Mouse (Mus musculus) CD8-positive naive resting alpha-beta T cell, adult 2 months (primary cell): ENCODE measurements around the gene Prmt9.

Experiments
- DNase-seq, 2 experiments: peaks; one replicate each; pipeline ENCODE4 v3.0.0; 2022; ENCODE audit warnings: low read depth in 2 of 2, low spot score in 2 of 2

Prmt9 gene

GRCm38 (mm10) chr8:77534358-77534992 lies 14.7 kb upstream of the Prmt9 start:
- DNase-seq: no peak

DNA sequence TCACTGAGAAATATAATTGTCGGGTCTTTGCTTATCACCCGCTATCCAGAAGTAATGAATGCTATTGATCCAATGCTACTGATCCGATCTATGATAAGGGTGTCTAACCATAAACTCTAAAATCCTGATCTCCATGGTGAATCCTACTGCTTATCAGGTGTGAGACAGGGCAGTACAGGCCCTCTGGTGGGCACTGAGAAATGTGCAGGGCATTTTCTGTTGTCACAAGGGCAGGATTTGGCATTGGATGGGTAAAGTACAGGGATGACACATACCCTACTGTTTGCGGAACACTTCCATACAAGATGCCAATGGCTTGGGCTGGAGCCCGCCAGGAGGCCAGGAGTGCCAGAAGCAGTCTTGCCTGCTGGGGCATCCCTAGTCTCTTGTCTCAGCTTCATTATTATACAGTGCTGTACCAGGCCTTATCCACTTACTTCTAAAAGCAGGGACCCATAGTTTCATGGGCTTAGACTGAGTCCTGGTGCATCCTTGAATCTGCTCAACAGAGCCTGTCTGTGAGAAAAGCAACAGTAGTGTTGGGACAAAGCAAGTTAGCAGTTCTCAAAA lies 14.1 kb upstream of the Prmt9 start:
- DNase-seq: peak; percentile 29 to 44

- DNase-seq: no peak
Observed at GRCm38 (mm10) chr8:77536821-77537220, 12.4 kb upstream of the Prmt9 start.

DNA sequence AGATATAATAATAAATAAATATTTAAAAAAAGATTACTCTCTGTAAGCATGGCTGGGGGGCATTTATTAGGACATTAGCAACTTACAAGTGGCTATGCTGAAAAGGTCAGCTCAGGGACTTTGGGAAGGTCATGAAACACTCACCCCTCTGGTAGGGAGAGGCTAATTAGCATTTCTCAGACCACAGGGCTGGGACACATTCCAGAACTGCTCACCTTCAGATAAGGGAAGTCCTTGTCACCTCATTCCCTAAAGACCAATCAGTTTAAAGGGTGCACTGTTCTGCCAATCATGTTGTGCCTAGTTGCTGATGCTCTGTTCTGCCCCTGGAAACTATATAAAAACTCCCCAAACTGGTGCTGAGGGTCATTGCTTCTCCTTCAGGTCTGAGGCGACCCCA lies 10.9 kb upstream of the Prmt9 start:
- DNase-seq: no peak

GRCm38 (mm10) chr8:77543152-77543777 lies 5.9 kb upstream of the Prmt9 start:
- DNase-seq: no peak

DNA sequence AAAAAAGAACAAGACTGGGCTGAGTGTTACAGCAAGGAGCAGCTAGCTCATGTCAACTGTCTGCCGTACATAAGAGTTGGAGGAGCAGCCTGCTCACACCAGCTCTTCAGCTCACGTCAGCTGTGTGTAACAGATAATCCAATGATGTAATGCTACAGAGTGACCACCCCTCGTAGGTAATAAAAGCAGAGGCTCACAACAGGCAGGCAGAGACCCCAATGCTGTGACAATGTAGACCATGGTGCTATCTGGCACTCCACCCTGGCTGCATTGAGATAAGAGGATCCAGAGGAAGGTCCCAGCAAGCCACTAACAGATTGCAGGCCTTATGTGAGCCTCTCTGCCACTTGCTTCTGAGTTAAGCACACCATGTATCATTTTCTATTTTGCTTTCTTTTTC lies 4.8 kb upstream of the Prmt9 start:
- DNase-seq: no peak

DNA sequence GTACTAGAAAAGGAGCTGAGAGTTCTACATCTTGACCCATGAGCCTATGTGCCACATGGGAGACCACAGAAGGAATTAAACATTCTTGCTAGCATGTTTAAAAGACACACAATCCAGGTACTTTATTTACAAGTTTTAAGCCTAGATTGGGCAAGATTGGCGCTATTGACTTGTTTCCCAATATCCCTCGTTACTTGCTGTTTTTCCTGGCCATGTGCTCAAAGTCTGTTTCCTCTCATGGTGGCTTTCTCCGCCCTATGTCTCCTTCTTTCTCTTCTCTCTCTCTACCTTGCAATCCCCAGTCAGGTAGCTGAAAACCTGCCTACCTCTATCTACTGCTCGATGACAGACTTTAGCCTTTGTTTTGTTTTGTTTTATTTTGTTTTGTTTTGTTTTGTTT lies 3.6 kb upstream of the Prmt9 start:
- DNase-seq: no peak

GRCm38 (mm10) chr8:77549881-77550580 lies 834 bp downstream of the Prmt9 start:
- DNase-seq: peak in 1 of 2 experiments; percentile 16

DNA sequence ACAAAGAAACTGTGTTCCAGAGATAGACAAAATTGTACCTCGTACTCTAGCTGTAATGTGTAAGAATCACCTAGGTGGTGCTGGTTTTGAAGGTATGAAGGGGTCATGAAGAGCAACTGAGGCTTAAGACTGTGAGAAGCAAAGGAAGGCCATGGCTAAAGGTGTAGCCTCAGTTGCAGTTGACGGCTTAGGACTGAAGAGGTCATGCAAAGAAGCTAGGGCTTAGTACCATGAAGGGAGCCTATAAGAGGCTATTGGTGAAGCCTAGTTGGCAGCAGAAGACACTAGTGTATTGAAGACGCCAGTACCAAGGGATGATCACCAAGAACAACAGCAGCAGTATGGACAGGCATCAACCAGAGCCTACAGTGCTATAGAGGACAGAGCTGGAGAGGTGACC lies 3.3 kb downstream of the Prmt9 start:
- no peak for DNase-seq

DNA sequence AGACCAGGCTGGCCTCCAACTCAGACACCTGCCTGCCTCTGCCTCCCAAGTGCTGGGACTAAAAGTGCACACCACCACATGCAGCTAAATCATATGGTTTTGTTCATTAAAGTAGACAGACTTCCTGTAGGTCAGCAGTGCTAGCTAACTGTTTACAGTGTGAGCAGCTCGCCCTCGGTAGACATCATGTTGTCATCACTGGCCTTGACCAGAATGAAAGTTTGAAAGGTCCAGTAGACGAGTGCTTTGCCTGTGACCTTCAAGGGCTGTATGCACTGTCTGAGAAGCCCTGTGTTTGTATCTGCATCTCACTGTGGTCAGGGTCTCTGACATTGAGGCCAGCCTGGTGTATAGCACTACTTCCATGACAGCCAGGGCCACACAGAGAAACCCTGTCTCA lies 12.2 kb downstream of the Prmt9 start:
- no peak for DNase-seq

DNA sequence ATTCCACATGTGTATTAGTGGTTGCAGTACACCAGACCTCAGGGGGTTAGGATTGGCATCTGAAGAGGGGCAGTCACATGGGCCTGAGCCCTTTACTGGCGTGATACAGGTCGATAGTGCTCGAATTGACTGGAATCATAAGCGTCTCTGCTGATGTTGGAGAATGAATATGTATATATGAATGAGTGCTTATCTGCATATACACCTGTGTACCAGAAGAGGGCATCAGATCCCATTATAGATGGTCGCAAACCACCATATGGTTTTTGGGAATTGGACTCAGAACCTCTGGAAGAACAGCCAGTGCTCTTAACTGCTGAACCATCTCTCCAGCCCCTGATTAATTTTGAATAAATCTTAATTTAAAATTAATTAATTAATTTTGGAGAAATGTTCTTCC lies 25.0 kb downstream of the Prmt9 start:
- DNase-seq: no peak

- no peak for DNase-seq
Observed at GRCm38 (mm10) chr8:77577674-77578073, 28.5 kb downstream of the Prmt9 start.

DNA sequence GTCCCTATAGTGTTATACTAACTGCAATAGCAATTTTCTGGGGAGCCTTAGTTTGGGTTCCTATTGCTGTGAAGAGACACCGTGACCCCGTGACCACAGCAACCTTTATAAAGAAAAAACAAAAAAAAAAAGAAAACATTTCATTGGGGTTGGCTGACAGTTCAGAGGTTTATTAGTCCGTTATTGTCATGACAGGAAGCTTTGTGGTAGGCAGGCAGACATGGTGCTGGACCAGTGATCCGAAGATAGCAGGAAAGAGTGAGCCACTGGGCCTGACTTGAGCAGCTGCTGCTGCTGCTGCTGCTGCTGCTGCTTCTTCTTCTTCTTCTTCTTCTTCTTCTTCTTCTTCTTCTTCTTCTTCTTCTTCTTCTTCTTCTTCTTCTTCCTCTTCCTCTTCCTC lies 35.0 kb downstream of the Prmt9 start:
- DNase-seq: no peak

DNA sequence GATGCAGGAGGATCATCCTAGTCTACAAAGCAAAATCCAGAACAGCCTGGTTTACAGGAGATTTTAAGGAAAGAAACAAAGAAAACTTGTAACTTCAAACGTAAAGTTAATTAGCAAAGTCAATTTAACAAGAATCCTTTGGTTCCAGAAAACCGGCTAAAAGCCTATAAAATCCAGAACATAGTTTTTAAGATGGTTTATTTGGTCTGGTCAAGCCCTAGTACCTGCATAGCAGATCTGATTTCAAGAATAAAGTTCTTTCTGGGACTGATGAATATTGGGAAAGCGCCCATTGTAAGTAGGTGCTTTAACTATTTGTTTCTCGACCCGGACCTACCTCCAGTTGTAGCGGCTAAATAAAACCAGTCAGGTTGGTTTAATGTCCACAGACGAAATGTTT lies 60.4 kb downstream of the Prmt9 start:
- no peak for DNase-seq

- peak; percentile 99 to 100 for DNase-seq
Observed at GRCm38 (mm10) chr8:77610374-77610969, 61.3 kb downstream of the Prmt9 start, which contains the start of gene Tmem184c. Gene Tmem184c, minus strand, starts transcription at chr8:77610698.

GRCm38 (mm10) chr8:77617916-77618315 lies 68.7 kb downstream of the Prmt9 start:
- no peak for DNase-seq

DNA sequence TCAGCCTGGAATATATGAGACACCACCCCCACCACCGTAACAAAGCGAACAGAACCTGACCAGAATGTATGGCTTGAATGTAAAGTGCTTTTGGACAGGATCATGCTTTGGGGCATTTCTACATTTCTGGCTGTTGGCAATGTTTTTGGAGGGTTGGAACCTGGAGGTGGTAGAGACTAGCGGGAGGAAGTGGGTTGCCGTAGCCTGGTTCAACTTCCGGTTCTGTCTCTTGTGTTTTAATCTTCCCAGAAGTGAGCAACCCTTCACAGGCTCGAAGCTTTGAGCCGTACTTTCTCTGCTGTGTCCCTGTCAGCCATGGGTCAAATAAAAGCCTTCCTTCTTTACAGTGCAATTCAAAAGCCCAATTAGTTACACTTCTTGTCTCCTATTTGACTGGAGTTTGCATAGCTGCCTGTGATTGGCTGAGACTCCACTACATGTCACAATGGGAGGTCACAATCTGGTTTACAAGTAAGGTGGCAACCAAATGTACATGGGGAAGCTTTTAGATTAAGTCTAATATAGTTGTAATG lies 74.5 kb downstream of the Prmt9 start:
- no peak for DNase-seq

GRCm38 (mm10) chr8:77629858-77630537 lies 80.8 kb downstream of the Prmt9 start:
- peak; percentile 58 to 72 for DNase-seq

DNA sequence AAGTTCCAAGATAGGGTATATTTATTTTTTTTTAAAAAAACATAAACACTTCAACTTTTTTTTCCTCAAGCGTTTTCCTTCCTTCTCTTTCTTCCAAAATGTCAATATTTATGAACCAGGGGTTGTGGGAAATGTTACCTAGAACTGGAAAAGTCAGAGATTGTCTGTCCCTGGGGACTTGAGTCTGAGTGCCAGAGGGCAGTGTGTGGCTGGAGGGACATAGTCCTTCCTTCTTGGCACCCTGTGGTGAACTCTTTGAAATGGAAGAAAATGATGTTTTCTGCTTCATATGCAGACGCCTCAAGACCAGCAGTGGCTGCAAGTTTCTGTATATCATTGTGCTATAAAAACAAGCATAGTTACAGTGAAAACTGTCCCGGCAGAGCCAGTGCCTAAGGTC lies 81.5 kb downstream of the Prmt9 start:
- no peak for DNase-seq
